Mouse (Mus musculus): ENCODE data around the gene Snx10.

Snx10 gene

GRCm38 (mm10) chr6:51636019-51636568, 112.4 kb downstream of the Snx10 start:
- DNase-seq (ENCODE audit: low spot score in 2 of 2) = no peak

Measured in right cerebral cortex, postnatal 10 days (tissue).